Mouse (Mus musculus) neural tube, embryonic 10.5 days (tissue): Measurements from ENCODE around the gene Ctsz.

Experiments
- DNase-seq: peaks from one replicate; pipeline ENCODE4 v3.0.0-alpha.2; 2017; ENCODE audit warnings: low spot score; ENCODE audit errors: extremely low spot score

Ctsz gene

DNA sequence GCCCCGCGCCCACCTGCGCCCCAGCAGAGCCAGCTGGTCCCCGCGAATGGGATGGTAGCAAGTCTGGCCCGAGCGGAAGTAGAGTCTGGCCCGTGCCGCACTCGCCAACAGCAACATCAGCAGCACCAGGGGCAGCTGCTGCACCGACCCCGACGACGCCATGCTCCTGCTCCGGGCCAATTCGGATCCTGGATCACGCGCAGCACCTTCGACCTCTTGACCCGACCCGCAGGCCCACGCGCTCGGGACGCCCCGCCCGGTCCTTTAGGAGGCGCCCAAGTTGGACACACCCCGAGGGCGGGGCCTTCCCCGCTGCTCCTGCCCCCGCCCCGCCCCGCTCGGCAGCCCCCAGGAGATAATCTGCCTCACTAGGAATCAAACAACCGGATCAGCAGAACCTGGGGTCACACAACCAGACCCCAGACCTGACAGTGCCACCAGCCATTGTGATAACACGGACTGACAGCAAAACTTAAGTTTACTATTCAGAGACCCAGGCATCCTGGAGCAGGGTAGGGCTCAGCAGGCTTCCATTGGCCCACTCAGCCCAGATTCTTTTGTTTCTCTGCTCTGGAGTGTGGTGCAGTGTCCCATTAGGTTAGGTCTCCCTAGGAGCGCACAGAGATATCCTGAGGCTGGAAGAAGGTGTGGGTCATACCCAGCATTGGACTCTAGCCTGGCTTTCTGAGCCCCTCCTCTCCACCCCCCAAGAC lies at the start of gene Ctsz:
Gene Ctsz (minus strand): TSS at position 303 of the 713 bp plus-strand sequence.
- DNase-seq, result peak; percentile 78

DNA sequence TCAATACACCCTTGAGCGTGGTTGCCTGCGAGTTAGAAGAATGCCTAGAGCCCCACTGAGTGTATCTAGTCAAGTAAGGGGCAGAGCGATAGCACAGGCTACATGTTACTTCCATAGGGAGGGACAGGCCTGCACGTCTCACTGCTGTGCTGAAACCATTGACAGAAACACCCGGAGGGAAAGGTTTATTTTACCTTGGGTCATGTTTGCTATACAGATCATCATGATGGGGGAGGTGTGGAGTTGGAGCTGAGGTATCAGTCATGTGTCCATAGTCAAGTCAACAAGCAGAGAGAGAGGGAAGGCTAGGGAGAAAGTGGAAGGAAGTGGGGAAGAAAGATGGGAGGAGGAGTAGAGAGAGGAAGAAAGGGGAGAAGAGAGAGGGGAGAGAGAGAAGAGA lies 48.2 kb upstream of the Ctsz start:
- no peak for DNase-seq

GRCm38 (mm10) chr2:174478746-174479145 lies 39.9 kb upstream of the Ctsz start:
- no peak for DNase-seq

DNA sequence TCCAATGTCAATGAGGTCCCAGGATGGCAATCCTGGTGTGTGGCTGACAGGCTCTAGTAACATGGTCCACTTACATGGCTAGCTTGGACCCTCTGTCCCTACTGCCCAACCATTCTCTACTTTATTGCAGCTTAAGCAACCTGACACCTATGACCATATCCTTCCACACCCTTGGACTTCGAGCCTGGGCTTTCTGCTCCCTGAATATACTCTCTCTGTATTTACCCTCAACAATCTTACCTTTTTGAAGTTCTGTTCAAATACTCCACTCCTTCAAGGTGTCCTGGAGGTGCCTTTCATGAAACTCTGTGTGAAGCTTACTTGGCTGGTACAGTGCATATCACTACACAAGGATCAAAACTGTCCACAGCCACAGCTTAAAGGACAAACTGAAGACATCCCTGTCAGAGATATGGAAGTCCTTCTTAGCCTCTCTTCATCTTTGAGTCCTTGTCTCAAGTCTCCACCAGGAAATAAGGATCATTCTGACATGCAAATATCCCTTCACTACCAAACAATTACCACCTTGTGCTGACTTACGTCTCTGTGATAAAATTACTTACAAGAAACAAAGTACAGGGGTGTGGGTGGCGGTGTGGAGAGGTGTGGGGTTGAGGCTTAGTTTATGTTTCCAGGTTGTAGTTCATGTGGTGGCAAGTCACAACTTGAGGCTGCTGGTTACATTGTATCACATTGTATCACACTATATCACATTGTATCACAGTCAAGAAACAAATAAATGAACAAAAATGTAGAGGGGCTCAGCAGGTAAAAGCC lies 38.9 kb upstream of the Ctsz start:
- no peak for DNase-seq

DNA sequence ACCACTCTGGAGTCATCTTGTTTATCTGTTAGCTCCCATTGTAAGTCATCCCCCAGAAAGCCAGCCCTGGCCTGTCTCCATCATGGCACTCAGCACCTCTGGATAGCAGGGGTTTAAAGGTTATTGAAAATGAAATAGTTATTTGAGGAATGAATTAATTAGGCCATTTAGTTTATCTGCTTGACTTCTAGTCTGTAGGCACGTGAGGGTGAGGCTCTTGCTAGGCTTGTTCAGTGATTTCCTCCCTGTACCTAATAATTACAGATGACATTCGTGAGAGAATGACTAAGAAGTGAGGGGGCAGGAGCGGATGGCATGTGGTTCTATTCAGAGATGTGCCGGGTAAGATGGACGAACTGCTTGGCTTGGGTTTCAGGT lies 34.7 kb upstream of the Ctsz start:
- DNase-seq, result no peak

- peak; percentile 98 for DNase-seq
These were observed 34.1 kb upstream of the Ctsz start, which contains the start of gene Prelid3b for GRCm38 (mm10) chr2:174472818-174473549. TSS of gene Prelid3b (minus strand) at chr2:174473081.

- DNase-seq, result no peak
These were observed 33.6 kb upstream of the Ctsz start for GRCm38 (mm10) chr2:174472407-174472806.

DNA sequence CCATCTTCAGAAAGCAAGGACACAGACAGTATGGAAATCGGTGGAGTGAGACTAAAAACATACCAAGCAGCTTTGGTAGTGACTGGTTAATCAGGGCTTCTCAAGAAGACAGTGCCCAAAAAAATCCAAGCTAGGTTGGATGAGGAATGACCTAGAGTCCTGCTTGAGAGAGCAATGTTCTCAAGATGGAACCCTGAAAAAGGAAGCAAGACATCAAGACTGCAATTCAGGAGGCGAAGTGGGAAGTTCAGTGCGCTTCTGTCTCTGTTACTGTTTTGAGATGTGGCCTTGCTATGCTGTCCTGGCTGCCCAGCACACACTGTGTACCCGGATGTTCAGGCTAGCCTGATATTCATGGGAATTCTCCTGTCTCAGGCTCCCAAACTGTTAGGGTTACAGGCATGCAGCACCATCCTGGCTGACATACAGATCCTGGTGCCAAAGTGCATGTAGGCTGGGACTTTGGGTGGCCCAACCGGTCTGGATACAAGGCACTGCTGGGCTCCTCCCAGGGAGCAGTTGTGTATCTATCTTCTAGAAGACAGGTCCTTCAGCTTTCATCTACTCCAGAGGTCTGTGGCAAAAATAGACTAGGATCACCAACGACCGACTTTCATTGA lies 32.1 kb upstream of the Ctsz start:
- no peak for DNase-seq

DNA sequence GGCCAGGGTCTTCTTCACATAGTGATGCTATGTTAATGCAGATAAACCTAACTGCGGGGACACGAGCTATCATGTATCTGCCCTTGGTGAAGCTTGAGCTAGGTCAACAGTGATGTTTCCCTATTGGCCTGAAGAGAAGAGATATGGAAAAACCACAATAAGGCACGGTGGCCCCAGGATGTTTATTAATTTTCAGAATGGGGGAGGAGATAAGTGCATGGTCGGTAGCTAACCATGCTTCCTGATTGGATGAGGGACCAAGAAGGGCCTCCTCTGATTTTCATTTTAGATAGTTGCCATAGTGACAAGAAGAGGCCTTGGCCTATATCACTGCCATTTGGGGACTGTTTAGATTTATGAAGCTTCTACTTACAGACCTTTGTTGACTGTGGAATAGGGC lies 31.5 kb upstream of the Ctsz start:
- DNase-seq, result no peak

- DNase-seq, result peak; percentile 93
These were observed 25.1 kb upstream of the Ctsz start, which contains the start of gene Atp5e for GRCm38 (mm10) chr2:174463789-174464523. TSS of gene Atp5e (minus strand) at chr2:174464105.

DNA sequence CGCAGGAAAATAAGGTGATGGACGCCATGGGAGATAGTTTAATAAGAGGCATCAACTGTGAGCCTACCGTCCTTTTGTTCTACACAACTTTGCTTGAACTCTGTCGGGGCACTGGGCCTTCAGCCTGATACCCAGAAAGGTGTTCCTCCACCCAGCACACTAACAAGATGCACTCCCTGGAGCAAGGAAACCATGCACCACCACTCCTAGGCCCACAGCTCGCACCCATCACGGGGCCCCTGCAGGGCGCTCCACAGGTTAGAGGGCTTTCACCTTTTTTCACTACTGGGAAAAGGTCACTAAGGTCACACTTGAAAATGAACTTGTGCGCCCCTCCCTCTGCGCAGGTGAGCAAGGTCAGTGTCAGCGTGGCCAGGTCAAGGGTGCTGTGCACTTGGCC lies 24.5 kb upstream of the Ctsz start:
- no peak for DNase-seq

DNA sequence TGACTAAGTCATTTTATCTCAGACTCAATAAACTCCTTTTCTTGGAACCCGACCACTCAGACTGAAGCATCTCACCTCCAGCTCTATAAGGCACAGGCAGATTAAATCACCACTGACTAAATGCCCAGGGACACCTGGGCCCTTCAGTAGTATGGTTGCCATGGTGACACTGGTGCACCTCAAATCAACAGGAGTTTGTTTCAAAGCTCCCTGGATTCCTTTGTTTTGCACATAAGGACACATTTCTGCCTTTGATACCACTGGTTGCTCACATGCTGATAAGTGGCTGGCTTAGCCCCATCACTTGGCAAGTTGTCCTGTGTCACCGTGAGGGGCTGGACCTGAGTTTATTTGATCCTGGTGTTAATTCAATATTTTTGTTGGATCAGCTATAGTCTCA lies 20.5 kb upstream of the Ctsz start:
- DNase-seq, result no peak

DNA sequence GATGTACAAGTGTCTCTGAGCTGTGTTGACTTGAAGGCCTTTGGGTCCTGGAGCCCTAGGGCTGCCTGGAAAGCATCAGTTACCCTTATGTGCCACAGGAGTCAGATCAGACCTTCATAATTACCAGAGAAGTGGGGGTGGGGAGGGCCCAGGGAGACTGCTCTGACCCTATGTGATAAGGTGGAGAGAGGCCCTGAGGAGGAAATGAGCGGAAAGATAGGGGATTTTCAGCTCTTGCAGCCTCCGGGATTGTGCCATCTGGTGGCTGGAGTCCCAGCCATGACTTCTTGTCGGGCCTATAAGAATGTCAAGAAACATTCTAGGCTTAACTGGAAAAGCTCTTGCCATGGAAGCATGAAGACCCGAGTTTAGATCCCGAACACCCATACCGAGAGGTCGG lies 14.8 kb upstream of the Ctsz start:
- no peak for DNase-seq

- no peak for DNase-seq
These were observed 11.5 kb upstream of the Ctsz start, which contains the start of gene Tubb1 for GRCm38 (mm10) chr2:174450353-174450752. TSS of gene Tubb1 (plus strand) at chr2:174450695.

- DNase-seq, result no peak
These were observed 9.6 kb upstream of the Ctsz start for GRCm38 (mm10) chr2:174448405-174448804.

- no peak for DNase-seq
These were observed 8.1 kb upstream of the Ctsz start for GRCm38 (mm10) chr2:174446905-174447304.

- no peak for DNase-seq
These were observed 7.7 kb upstream of the Ctsz start for GRCm38 (mm10) chr2:174446492-174446891.

- no peak for DNase-seq
These were observed 6.2 kb upstream of the Ctsz start for GRCm38 (mm10) chr2:174445018-174445417.

DNA sequence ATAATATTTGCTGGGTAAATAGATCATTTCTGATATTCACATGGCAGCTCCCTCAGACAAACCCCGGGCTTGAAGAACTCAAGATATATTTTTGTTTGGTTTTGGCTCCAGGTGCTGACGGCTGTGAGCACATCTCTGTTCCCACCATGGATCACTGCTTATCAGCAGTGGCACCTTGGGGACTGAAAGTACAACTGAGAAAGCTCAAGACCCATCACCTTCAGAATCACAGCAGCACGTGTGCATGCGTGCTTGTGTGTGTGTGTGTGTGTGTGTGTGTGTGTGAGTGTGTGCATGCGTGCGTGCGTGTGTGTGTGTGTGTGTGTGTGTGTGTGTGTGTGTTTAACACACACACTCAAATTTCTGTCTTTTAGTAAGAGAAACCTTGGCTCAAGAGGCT lies 5.5 kb upstream of the Ctsz start:
- DNase-seq, result no peak

DNA sequence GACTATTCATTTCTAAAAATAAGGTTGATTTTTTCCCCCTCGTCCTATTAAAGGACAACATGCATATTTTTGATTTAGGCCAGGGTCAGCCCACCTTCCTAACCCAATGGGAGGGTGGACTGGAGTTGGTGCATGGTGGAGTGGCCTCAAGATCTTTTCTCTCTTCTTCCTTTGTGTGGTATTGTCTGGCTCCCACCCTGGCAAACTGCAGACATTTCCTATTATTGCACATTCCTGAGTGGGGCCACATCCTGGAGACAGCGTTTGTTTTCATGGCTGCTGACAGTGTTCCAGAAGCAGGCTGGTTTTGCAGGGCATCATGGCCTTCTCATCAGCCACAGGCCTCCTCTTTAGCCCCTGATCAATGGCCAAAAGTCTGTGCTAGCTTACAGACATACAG lies 4.2 kb upstream of the Ctsz start:
- DNase-seq, result no peak

- no peak for DNase-seq
These were observed 3.6 kb upstream of the Ctsz start for GRCm38 (mm10) chr2:174442460-174442859.
